Mouse (Mus musculus) stomach, embryonic 14.5 days (tissue): ENCODE data around the gene Tmem198b. TPM values are rescaled to one million over a fixed set of nuclear protein-coding genes. Genes with fewer than 3 reads are reported as not detected.
"Not testable (repeated sequence)": the region's sequence is repeated elsewhere in the genome, so short reads cannot be mapped to it uniquely, and the experiment has no call there.

ENCODE experiments used
- ATAC-seq: fragments of 200-750 bp; cut with Nextera tagmentation; 2 replicates; pipeline ENCODE4 v1.8.0; 2017; ENCODE audit warnings: low read depth, moderate TSS enrichment; ENCODE audit not compliant: insufficient number of reproducible peaks, insufficient read depth, low FRiP score
- H3K27ac ChIP-seq: fragments of 300-500 bp; sonication (generic); 2 replicates; pipeline ENCODE4 v1.5.1; 2014; ENCODE audit warnings: mild to moderate bottlenecking, low read length, moderate library complexity, mixed read lengths
- H3K27me3 ChIP-seq: fragments of 300-500 bp; sonication (generic); 2 replicates; pipeline ENCODE4 v1.6.1; 2014; ENCODE audit warnings: low read length, control low read depth, mixed read lengths; ENCODE audit not compliant: control insufficient read depth, insufficient read depth
- H3K36me3 ChIP-seq: fragments of 300-500 bp; sonication (generic); 2 replicates; pipeline ENCODE4 v1.6.1; 2014; ENCODE audit warnings: mild to moderate bottlenecking, control low read depth, low read length, moderate library complexity, mixed read lengths; ENCODE audit not compliant: control insufficient read depth, insufficient read depth
- H3K4me1 ChIP-seq: fragments of 300-500 bp; sonication (generic); 2 replicates; pipeline ENCODE4 v1.6.1; 2014; ENCODE audit warnings: low read length, control low read depth, mixed read lengths; ENCODE audit not compliant: control insufficient read depth, insufficient read depth
- H3K4me2 ChIP-seq: fragments of 300-500 bp; sonication (generic); replicated peaks from 2 replicates; pipeline ENCODE4 v1.6.1; 2014; ENCODE audit warnings: low read depth, low read length, control low read depth
- H3K4me3 ChIP-seq: fragments of 300-500 bp; sonication (generic); 2 replicates; pipeline ENCODE4 v1.5.1; 2014; ENCODE audit warnings: low read depth, low read length, control low read depth
- H3K9ac ChIP-seq: fragments of 300-500 bp; sonication (generic); replicated peaks from 2 replicates; pipeline ENCODE4 v1.6.1; 2014; ENCODE audit warnings: low read depth, mild to moderate bottlenecking, control low read depth, low read length, moderate library complexity, mixed read lengths
- H3K9me3 ChIP-seq: fragments of 300-500 bp; sonication (generic); 2 replicates; pipeline ENCODE4 v1.6.1; 2016; ENCODE audit warnings: low read depth, low read length, control low read depth; ENCODE audit not compliant: control insufficient read depth
- WGBS: fragments of 180-500 bp; shearing (Covaris S2); extraction: QIAGEN DNeasy Blood & Tissue Kit; methylation state at CpG from one replicate; pipeline ENCODE4 v1.1.7; 2014; 5-methylcytosine and 5-hydroxymethylcytosine counted together
- polyA plus RNA-seq: library from polyadenylated mRNA; unstranded; fragments of >200 nt; fragmentation: Nextera tagmentation; extraction: Ambion mirVana; gene quantifications from 2 replicates; pipeline ENCODE4 v1.2.1, GENCODE M21; 2014

Gene Tmem198b
- polyA plus RNA-seq, 1 experiment from 2014 or later = 17.2 TPM

DNA sequence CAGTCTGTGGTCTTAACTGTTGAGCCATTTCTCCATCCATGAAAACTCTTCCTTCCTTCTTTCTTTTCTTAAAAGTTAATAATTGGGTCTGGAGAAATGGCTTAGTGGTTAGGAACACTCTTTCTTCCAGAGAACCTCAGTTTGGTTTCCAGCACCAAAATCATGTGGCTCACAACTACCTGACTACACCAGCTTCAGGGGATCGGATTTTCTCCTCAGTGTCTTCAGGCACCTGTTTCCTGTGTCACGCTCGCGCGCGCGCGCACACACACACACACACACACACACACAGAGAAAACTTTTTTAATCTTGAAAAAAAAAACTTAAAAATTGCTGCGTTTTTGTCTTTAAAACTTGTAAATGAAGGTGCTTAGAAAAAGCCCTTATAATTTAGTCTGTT is 19.7 kb upstream of the Tmem198b start:
- no peak for ATAC-seq
- H3K4me1 ChIP-seq = peaks cover 12% of the 10 kb centered on the region; the same call in 1 of the 2 replicates
- H3K4me3 ChIP-seq = no peak overlapping the region
- 95% methylated on average over 9 of the region's 9 CpGs for WGBS
- no peak overlapping the region for H3K4me2 ChIP-seq
- no peak overlapping the region for H3K9ac ChIP-seq
- H3K27me3 ChIP-seq = no peaks in the 10 kb centered on the region
- H3K27ac ChIP-seq = no peak overlapping the region
- H3K9me3 ChIP-seq = no peaks in the 10 kb centered on the region
- peaks cover 7% of the 10 kb centered on the region; the same call in 1 of the 2 replicates for H3K36me3 ChIP-seq

DNA sequence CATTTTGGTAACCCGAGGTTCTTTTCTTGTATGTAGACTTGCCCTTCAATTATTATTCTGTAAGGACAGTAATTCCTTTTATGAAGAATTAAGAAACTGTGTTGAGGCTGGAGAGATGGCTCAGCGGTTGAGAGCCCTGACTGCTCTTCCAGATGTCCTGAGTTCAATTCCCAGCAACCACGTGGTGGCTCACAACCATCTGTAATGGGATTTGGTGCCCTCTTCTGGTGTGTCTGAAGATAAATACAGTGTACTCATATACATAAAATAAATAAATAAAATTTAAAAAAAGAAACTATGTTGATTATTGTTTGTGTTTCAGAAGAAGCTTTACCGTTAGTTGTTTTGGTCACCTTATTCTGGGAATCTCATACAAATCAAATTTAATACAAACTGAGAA is 18.9 kb upstream of the Tmem198b start:
- not testable (repeated sequence) for H3K9ac ChIP-seq, H3K9me3 ChIP-seq, H3K27me3 ChIP-seq, H3K27ac ChIP-seq, ATAC-seq
- Histone ChIP-seq H3K4me3 (peak overlapping the region; percentile 63), H3K36me3 (peaks cover 11% of the 10 kb centered on the region; the same call in 1 of the 2 replicates), H3K4me1 (peaks cover 12% of the 10 kb centered on the region; the same call in 1 of the 2 replicates), H3K4me2 (peak overlapping the region; percentile 91)
- WGBS = 74% methylated on average over 4 of the region's 4 CpGs

DNA sequence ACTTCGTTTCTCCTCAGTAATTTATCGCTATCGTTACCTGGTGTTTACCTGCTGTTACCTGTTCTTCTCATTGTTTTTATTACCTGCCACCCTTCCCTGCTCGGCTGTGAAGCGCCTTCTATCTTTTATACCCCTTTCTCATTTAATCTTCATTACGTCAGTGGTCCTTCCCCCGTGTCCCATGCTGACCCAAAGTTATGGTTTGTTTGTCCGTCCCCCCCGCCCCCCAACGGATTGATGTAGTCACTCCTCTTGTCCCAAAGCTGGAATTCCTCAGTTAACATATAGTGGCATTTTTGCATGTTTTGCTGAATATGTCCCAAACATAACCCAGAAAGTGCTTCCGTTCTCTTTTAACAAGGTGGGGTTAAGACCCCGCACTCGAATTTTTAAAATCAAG is 18.0 kb upstream of the Tmem198b start:
- Histone ChIP-seq H3K4me3 (peak overlapping the region; percentile 63), H3K4me2 (peak overlapping the region; percentile 91), H3K4me1 (peaks cover 12% of the 10 kb centered on the region; the same call in 1 of the 2 replicates), H3K27me3 (no peaks in the 10 kb centered on the region), H3K9me3 (no peaks in the 10 kb centered on the region), H3K27ac (peak overlapping the region; percentile 48; the same call in 1 of the 2 replicates), H3K36me3 (peaks cover 20% of the 10 kb centered on the region), H3K9ac (peak overlapping the region; percentile 72)
- no peak for ATAC-seq
- WGBS = 3% methylated on average over 13 of the region's 13 CpGs

DNA sequence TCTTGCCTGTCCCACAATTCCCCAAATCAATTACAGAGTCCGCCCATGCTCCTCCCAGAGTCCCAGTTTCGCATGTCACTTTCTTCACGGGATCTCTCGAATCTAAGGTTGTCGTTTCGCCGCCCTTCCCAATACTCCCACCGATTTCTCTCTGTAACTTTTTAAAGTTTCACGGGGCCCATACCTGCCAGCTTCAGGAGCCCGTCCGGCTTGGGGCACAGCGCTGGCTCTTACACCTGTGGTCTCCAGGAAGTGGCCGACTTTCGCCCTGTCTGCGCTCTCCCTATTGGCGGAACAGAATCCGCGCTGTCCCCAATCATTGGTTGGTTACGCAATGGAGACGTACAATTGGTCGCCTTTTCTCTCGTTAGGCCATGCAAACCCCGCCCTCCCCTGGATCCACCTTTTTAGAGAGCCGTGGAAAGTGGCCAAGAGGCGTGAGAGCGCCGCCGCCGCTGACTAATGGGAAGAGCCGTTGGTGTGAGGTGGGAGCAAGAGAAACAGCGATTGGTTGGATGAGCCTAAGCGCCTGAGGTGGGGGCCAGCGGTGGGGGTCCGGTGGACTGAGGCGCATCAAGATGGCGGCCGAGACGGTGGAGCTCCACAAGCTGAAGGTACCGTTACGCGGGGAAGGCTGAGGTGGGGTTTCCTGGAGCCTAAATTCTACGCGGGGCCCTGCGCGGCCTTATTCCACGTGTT is 17.3 kb upstream of the Tmem198b start, which contains the start of gene Ormdl2:
Ormdl2 (minus strand) TSS at position 288 of the 699 bp plus-strand sequence.
- peak; percentile 100 for ATAC-seq
- peak within 1 kb of the TSS; percentile 91 for H3K4me2 ChIP-seq
- under 1% methylated on average over 46 of the region's 46 CpGs for WGBS
- no peaks in the 10 kb centered on the region for H3K27me3 ChIP-seq
- H3K27ac ChIP-seq = peak within 1 kb of the TSS; percentile 48; the same call in 1 of the 2 replicates
- H3K4me1 ChIP-seq = peaks cover 12% of the 10 kb centered on the region; the same call in 1 of the 2 replicates
- peak within 1 kb of the TSS; percentile 72 for H3K9ac ChIP-seq
- peak within 1 kb of the TSS; percentile 63 for H3K4me3 ChIP-seq
- H3K36me3 ChIP-seq = peaks cover 25% of the 10 kb centered on the region
- H3K9me3 ChIP-seq = no peaks in the 10 kb centered on the region

DNA sequence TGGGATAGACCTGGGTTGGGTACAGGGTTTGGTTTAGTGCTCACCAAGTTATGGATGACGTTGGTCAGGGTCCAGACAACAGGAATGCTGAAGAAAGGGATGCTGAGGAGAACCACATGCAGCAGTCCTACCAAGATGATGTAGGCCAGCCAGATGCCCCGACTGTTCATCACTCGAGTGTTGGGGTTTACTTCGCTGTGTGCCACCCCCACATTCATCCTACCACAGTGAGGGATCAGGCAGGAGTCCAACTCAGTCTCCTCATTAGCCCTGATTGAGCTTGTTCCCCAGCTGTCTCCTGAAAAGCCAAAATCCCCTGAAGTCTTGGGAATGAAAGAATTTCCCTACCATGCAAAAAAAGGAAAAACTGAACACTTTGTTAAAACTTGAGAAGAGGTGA is 16.0 kb upstream of the Tmem198b start:
- Histone ChIP-seq H3K9me3 (no peaks in the 10 kb centered on the region), H3K36me3 (peaks cover 35% of the 10 kb centered on the region), H3K27ac (no peak overlapping the region), H3K9ac (no peak overlapping the region), H3K4me2 (no peak overlapping the region), H3K4me3 (0 out of 2 replicates have a peak overlapping the region, but pooled peaks have one; percentile 63), H3K27me3 (no peaks in the 10 kb centered on the region), H3K4me1 (peaks cover 12% of the 10 kb centered on the region; the same call in 1 of the 2 replicates)
- 82% methylated on average over 4 of the region's 4 CpGs for WGBS
- ATAC-seq = no peak

DNA sequence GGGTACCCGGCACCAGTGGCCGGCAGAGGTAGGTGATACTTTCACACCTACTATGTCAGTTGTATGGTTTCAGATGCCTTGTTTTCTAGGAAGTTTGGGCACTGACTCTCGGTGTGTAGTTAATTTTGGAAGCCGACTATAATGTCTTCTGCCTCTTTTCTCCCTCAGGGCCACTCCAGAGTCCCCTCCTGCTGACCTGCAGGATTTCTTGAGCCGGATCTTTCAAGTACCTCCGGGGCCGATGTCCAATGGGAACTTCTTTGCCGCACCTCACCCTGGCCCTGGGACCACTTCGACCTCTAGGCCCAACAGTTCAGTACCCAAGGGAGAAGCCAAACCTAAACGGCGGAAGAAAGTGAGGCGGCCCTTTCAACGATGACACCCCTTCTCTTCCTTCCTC is 12.9 kb upstream of the Tmem198b start, which contains the start of gene Sarnp:
Sarnp (plus strand) TSS at position 301 of the 400 bp plus-strand sequence.
- Histone ChIP-seq H3K4me3 (no peak within 1 kb of the TSS), H3K27me3 (no peaks in the 10 kb centered on the region), H3K9me3 (no peaks in the 10 kb centered on the region), H3K36me3 (peaks cover 48% of the 10 kb centered on the region), H3K4me2 (no peak within 1 kb of the TSS), H3K9ac (no peak within 1 kb of the TSS), H3K4me1 (0 out of 2 replicates have a peak, but pooled peaks cover 5% of the 10 kb centered on the region), H3K27ac (no peak within 1 kb of the TSS)
- WGBS = 87% methylated on average over 13 of the region's 13 CpGs
- ATAC-seq = no peak

DNA sequence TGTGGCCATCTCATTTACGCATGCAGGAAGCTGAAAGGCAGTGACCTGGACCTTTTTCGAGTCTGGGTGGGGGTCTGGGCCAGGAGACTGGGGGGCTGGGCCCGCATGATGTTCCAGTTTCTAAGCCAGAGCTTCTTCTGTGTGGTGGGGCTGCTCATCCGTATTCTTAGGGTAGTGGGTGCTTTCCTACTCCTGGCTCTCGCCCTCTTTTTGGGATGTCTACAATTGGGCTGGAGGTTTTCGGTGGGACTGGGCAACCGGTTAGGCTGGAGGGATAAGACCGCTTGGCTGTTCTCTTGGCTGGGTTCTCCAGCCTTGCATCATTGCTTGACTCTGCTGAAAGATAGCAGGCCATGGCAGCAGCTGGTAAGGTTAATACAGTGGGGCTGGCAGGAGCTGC is 2.8 kb upstream of the Tmem198b start:
- H3K27ac ChIP-seq = no peak overlapping the region
- H3K9me3 ChIP-seq = no peaks in the 10 kb centered on the region
- ATAC-seq = no peak
- H3K27me3 ChIP-seq = no peaks in the 10 kb centered on the region
- H3K36me3 ChIP-seq = peaks cover 9% of the 10 kb centered on the region
- H3K4me3 ChIP-seq = peak overlapping the region; percentile 67
- peak overlapping the region; percentile 73 for H3K4me2 ChIP-seq
- peaks cover 36% of the 10 kb centered on the region for H3K4me1 ChIP-seq
- peak overlapping the region; percentile 21; the same call in 1 of the 2 replicates for H3K9ac ChIP-seq
- 88% methylated on average over 8 of the region's 8 CpGs for WGBS

DNA sequence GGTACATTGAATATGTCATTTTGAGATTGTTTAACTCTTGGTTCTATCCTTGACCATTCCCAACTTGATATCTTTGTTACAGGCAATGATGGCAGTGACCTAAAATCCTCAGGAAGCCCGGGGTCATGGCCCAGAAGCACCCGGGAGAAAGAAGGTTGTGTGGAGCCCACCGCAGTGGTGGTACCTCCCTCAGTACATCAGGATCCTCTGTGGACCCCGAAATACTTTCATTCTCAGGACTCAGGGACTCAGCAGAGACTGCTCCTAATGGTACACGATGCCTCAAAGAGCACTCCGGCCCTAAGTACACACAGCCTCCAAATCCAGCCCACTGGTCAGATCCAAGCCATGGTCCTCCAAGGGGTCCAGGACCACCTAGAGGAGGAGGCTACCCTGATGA is 1.9 kb upstream of the Tmem198b start:
- H3K36me3 ChIP-seq = peaks cover 10% of the 10 kb centered on the region
- peak overlapping the region; percentile 73 for H3K4me2 ChIP-seq
- H3K9me3 ChIP-seq = no peaks in the 10 kb centered on the region
- no peak for ATAC-seq
- no peaks in the 10 kb centered on the region for H3K27me3 ChIP-seq
- peak overlapping the region; percentile 67 for H3K4me3 ChIP-seq
- WGBS = 60% methylated on average over 6 of the region's 6 CpGs
- peak overlapping the region; percentile 98; the same call in 1 of the 2 replicates for H3K27ac ChIP-seq
- H3K4me1 ChIP-seq = peaks cover 36% of the 10 kb centered on the region
- peak overlapping the region; percentile 21; the same call in 1 of the 2 replicates for H3K9ac ChIP-seq
